Mouse (Mus musculus) CD4-positive naive resting alpha-beta T cell, adult 76 days (primary cell): Measurements from ENCODE around the gene Hist1h1d. TPM values are rescaled to one million over a fixed set of nuclear protein-coding genes. Genes with fewer than 3 reads are reported as not detected.

Experiments used
- total RNA-seq: library from RNA; stranded (reverse); gene quantifications from one replicate; pipeline ENCODE4 v1.2.4, GENCODE M21; 2023

The Hist1h1d gene
- total RNA-seq, 1 experiment from 2014 or later: 5.2 TPM

Other genes starting within 250 kb of the Hist1h1d start
- 13.3 TPM for gene Zfp322a, start 184.1 kb upstream of the Hist1h1d start, total RNA-seq
- 15.9 TPM for gene Abt1, start 129.4 kb upstream of the Hist1h1d start, total RNA-seq
- gene Btn1a1, start 87.4 kb upstream of the Hist1h1d start, total RNA-seq: not detected
- not detected for gene Btn2a2, start 64.4 kb upstream of the Hist1h1d start, total RNA-seq
- gene Hist1h4h, start 22.2 kb upstream of the Hist1h1d start, total RNA-seq: 147 TPM
- 24.7 TPM for gene Hist1h2af, start 19.4 kb upstream of the Hist1h1d start, total RNA-seq
- gene Hist1h3g, start 17.8 kb upstream of the Hist1h1d start, total RNA-seq: 2.3 TPM
- gene Hist1h2bh, start 9.9 kb upstream of the Hist1h1d start, total RNA-seq: 5.5 TPM
- gene Hist1h3f, start 9.2 kb upstream of the Hist1h1d start, total RNA-seq: 48.1 TPM
- gene Hist1h4f, start 1.6 kb upstream of the Hist1h1d start, total RNA-seq: 42.3 TPM
- 91.9 TPM for gene Hist1h3e, start 9.1 kb downstream of the Hist1h1d start, total RNA-seq
- gene Hist1h2ae, start 18.0 kb downstream of the Hist1h1d start, total RNA-seq: 7.8 TPM
- 110 TPM for gene Hist1h2bg, start 18.1 kb downstream of the Hist1h1d start, total RNA-seq
- gene Hist1h2bf, start 20.9 kb downstream of the Hist1h1d start, total RNA-seq: 40.8 TPM
- gene Hist1h2ad, start 21.1 kb downstream of the Hist1h1d start, total RNA-seq: 3.8 TPM
- gene Hist1h3d, start 22.5 kb downstream of the Hist1h1d start, total RNA-seq: 3.4 TPM
- 86.8 TPM for gene Hist1h4d, start 28.3 kb downstream of the Hist1h1d start, total RNA-seq
- gene Hist1h2be, start 67.9 kb downstream of the Hist1h1d start, total RNA-seq: 8.4 TPM
- gene Hist1h1e, start 69.3 kb downstream of the Hist1h1d start, total RNA-seq: 82.2 TPM
- gene Hist1h2ac, start 130.7 kb downstream of the Hist1h1d start, total RNA-seq: 3.4 TPM
- 5.1 TPM for gene Hist1h2bc, start 130.9 kb downstream of the Hist1h1d start, total RNA-seq
- gene Hist1h1t, start 142.6 kb downstream of the Hist1h1d start, total RNA-seq: not detected
- gene Hist1h4c, start 145.2 kb downstream of the Hist1h1d start, total RNA-seq: 75.4 TPM
- 1.5 TPM for gene Hfe, start 157.6 kb downstream of the Hist1h1d start, total RNA-seq
- gene Hist1h1c, start 185.5 kb downstream of the Hist1h1d start, total RNA-seq: 504 TPM
- 5.8 TPM for gene Hist1h3c, start 192.3 kb downstream of the Hist1h1d start, total RNA-seq
- 23.9 TPM for gene Hist1h2bb, start 193.5 kb downstream of the Hist1h1d start, total RNA-seq
- 30.2 TPM for gene Hist1h2ab, start 197.9 kb downstream of the Hist1h1d start, total RNA-seq
- 33.8 TPM for gene Hist1h3b, start 199.0 kb downstream of the Hist1h1d start, total RNA-seq
- 27.7 TPM for gene Hist1h4b, start 203.8 kb downstream of the Hist1h1d start, total RNA-seq
- 63.7 TPM for gene Hist1h4a, start 208.0 kb downstream of the Hist1h1d start, total RNA-seq
- 96.6 TPM for gene Hist1h3a, start 209.1 kb downstream of the Hist1h1d start, total RNA-seq
- gene Hist1h1a, start 210.4 kb downstream of the Hist1h1d start, total RNA-seq: 18.2 TPM
- not detected for gene Trim38, start 216.7 kb downstream of the Hist1h1d start, total RNA-seq